Comparison of ENCODE assay signal across 22 mouse cellular contexts in the genomic region with DNA sequence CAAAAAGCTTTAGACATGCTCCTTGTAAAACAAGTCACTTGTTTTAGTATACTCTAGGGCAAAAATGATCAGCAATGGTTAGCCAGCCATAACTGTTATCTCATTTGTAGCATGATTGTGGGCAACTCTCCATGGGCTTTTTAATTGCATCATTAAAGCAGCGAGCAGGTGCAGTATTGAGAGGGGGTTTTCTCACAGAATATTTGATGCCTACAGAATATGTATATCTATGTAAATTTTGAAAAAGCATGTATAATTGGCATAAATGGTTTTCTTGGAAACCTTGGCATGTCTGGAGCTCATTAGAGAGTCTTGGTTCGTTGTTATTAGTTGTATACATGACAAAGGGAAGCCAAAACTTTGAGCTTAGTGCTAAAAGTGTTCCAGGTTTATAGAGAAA.
"Had no signal": no experiment of that assay in that cellular context is flagged by ENCODE, and none has a peak within 500 bp of the region (broad histone marks: within the 10 kb centered on the region; RNA-seq: fewer than 3 reads in every experiment).

No protein-coding gene starts in this region.

- H3K4me1 ChIP-seq: kidney, embryonic 15.5 days; megakaryocyte, embryonic 14.5 days; midbrain, embryonic 10.5 days; midbrain, embryonic 15.5 days; neural tube, embryonic 12.5 days; neural tube, embryonic 15.5 days had no signal

- H3K27me3 ChIP-seq: midbrain, embryonic 15.5 days; neural tube, embryonic 12.5 days had no signal

- H3K4me2 ChIP-seq: kidney, embryonic 15.5 days; lung, embryonic 14.5 days; midbrain, embryonic 15.5 days; neural tube, embryonic 12.5 days; neural tube, embryonic 15.5 days had no signal

- H3K9ac ChIP-seq: kidney, embryonic 15.5 days; liver, embryonic 14.5 days; liver, postnatal 0 days; lung, embryonic 14.5 days; midbrain, embryonic 15.5 days; neural tube, embryonic 12.5 days; neural tube, embryonic 15.5 days had no signal

- H3K4me3 ChIP-seq: kidney, embryonic 15.5 days; left cerebral cortex, adult 2 months; megakaryocyte, embryonic 14.5 days; midbrain, embryonic 10.5 days; midbrain, embryonic 15.5 days; neural tube, embryonic 12.5 days; neural tube, embryonic 15.5 days had no signal

- H3K27ac ChIP-seq: kidney, embryonic 15.5 days; left cerebral cortex, adult 2 months; liver, embryonic 14.5 days; midbrain, embryonic 10.5 days; midbrain, embryonic 15.5 days; neural tube, embryonic 12.5 days; neural tube, embryonic 15.5 days; stomach, postnatal 0 days had no signal

- H3K9me3 ChIP-seq: kidney, embryonic 15.5 days; megakaryocyte, embryonic 14.5 days; midbrain, embryonic 10.5 days; midbrain, embryonic 15.5 days; neural tube, embryonic 12.5 days; neural tube, embryonic 15.5 days had no signal

- ATAC-seq: liver, postnatal 0 days; lung, postnatal 0 days; midbrain, embryonic 15.5 days had no signal

- DNase-seq: kidney, postnatal 10 days; kidney, postnatal 36 days; layer of hippocampus, postnatal 36 days; liver, postnatal 0 days; lung, embryonic 14.5 days; lung, postnatal 36 days; right cerebral cortex, adult 18-20 months; right cerebral cortex, postnatal 14 days; right cerebral cortex, postnatal 4 days; thymus, adult 2 months; thymus, postnatal 14 days; thymus, postnatal 4 days had no signal

- H3K36me3 ChIP-seq: kidney, embryonic 15.5 days; midbrain, embryonic 10.5 days; midbrain, embryonic 15.5 days; neural tube, embryonic 12.5 days; neural tube, embryonic 15.5 days had no signal
